Mouse (Mus musculus) olfactory bulb, adult 2 months (tissue): ENCODE measurements at regions not wholly inside any gene's neighbourhood (a gene's known extent, or its start where the extent isn't known, plus 50 kb on each side); places are given as distances from the start of the nearest gene placed in this dataset.

ENCODE experiments used
- CTCF ChIP-seq: fragments of 200-500 bp; IDR thresholded peaks from 2 replicates; pipeline ENCODE4 v1.5.1; 2012; ENCODE audit warnings: low read depth, mild to moderate bottlenecking, low read length, moderate library complexity; ENCODE audit not compliant: insufficient read depth
- POLR2A ChIP-seq: fragments of 200-500 bp; IDR thresholded peaks from 2 replicates; pipeline ENCODE4 v1.6.1; 2012; ENCODE audit warnings: mild to moderate bottlenecking, low read depth, low read length, moderate library complexity; ENCODE audit not compliant: insufficient read depth

DNA sequence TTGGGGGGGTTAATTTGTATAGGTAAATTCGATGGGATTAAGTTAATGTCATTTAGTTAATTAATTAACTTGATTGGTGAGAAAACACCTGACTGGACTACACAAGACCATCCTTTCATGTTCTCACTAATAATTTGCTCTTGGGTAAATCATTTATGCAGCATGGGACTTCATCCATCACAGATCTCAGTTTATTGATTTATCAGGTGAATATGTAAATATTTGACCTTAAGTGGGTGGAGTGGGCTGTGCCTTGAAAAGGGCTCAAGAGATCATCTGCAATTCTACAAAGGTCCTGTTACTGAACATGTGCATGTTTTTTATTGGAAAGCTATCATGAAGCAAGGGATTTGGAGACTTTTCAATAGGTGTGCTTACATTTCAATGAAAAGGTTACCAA is 87.0 kb upstream of the Ogfrl1 start:
- no peak for TF ChIP-seq CTCF
- TF ChIP-seq POLR2A = no peak
